Mouse (Mus musculus) limb, embryonic 11.5 days (tissue): ENCODE measurements around the gene Cdk2ap1. TPM values are rescaled to one million over a fixed set of nuclear protein-coding genes. Genes with fewer than 3 reads are reported as not detected.
"Not testable (repeated sequence)": the region's sequence is repeated elsewhere in the genome, so short reads cannot be mapped to it uniquely, and the experiment has no call there.

ENCODE experiments used
- ATAC-seq: fragments of 200-750 bp; cut with Nextera tagmentation; 2 replicates; pipeline ENCODE4 v1.8.0; 2017; ENCODE audit warnings: low read depth; ENCODE audit not compliant: insufficient number of reproducible peaks, low FRiP score, low TSS enrichment
- DNase-seq: peaks from one replicate; pipeline ENCODE4 v3.0.0-alpha.2; 2015; ENCODE audit warnings: low spot score
- H3K27ac ChIP-seq: fragments of 300-500 bp; sonication (generic); replicated peaks from 2 replicates; pipeline ENCODE4 v1.5.1; 2014; ENCODE audit warnings: low read depth, mild to moderate bottlenecking, low read length
- H3K27me3 ChIP-seq: fragments of 300-500 bp; sonication (generic); 2 replicates; pipeline ENCODE4 v1.6.1; 2014; ENCODE audit warnings: mild to moderate bottlenecking, low read length, mixed read lengths; ENCODE audit not compliant: control insufficient read depth, insufficient read depth
- H3K36me3 ChIP-seq: fragments of 300-500 bp; sonication (generic); 2 replicates; pipeline ENCODE4 v1.6.1; 2014; ENCODE audit warnings: mild to moderate bottlenecking, low read length, moderate library complexity, mixed read lengths; ENCODE audit not compliant: control insufficient read depth, insufficient read depth
- H3K4me1 ChIP-seq: fragments of 300-500 bp; sonication (generic); 2 replicates; pipeline ENCODE4 v1.6.1; 2014; ENCODE audit warnings: low read length, mixed read lengths; ENCODE audit not compliant: control insufficient read depth, insufficient read depth
- H3K4me2 ChIP-seq: fragments of 300-500 bp; sonication (generic); 2 replicates; pipeline ENCODE4 v1.6.1; 2014; ENCODE audit warnings: low read depth, mild to moderate bottlenecking, moderate library complexity; ENCODE audit not compliant: severe bottlenecking
- H3K4me3 ChIP-seq: fragments of 300-500 bp; sonication (generic); 2 replicates; pipeline ENCODE4 v1.5.1; 2014; ENCODE audit warnings: low read depth, low read length
- H3K9ac ChIP-seq: fragments of 300-500 bp; sonication (generic); 2 replicates; pipeline ENCODE4 v1.6.1; 2014; ENCODE audit warnings: mild to moderate bottlenecking, low read length
- H3K9me3 ChIP-seq: fragments of 300-500 bp; sonication (generic); 2 replicates; pipeline ENCODE4 v1.6.1; 2016; ENCODE audit warnings: low read length; ENCODE audit not compliant: control insufficient read depth
- WGBS: fragments of 180-500 bp; shearing (Covaris S2); extraction: QIAGEN DNeasy Blood & Tissue Kit; methylation state at CpG from one replicate; pipeline ENCODE4 v1.1.7; 2014; 5-methylcytosine and 5-hydroxymethylcytosine counted together
- polyA plus RNA-seq: library from polyadenylated mRNA; unstranded; fragments of >200 nt; fragmentation: Nextera tagmentation; extraction: Ambion mirVana; gene quantifications from 2 replicates; pipeline ENCODE4 v1.2.1, GENCODE M21; 2014

Gene Cdk2ap1
- polyA plus RNA-seq, 1 experiment from 2014 or later: 300 TPM

DNA sequence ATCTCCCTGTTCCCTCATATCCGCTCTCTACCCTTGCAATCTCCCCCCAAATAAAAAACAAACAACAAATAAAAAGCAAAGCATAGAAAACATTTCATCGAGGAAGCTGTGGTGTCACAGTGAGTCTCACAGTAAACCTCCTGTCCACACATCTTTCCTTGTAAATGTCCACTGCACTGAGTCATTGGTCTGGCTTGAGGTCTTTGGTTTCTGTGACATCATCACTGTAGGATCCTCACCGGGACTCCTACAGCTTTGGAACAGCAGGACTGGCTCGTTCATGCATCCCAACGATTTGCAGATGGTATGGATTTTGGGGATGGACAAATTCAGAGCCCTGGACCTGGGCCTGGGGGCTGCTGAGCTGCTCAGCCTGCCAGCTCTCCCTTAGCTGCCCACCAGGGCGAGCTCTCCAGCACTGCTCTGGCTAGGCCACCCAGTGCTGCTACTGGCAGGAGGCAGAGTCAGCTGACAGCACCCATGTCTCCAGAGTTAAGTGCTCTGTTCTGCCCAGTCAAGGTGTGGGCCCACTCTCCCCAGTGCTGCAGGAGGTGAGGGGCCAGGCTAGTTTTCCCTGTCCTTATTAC lies 21.0 kb downstream of the Cdk2ap1 start:
- peaks cover 11% of the 10 kb centered on the region for H3K36me3 ChIP-seq
- H3K4me3 ChIP-seq, DNase-seq, H3K9ac ChIP-seq, H3K27me3 ChIP-seq, H3K9me3 ChIP-seq, H3K27ac ChIP-seq, H3K4me2 ChIP-seq, H3K4me1 ChIP-seq: not testable (repeated sequence)
- ATAC-seq: peak; percentile 49; the same call in 1 of the 2 replicates
- WGBS: 67% methylated on average over 6 of the region's 6 CpGs

DNA sequence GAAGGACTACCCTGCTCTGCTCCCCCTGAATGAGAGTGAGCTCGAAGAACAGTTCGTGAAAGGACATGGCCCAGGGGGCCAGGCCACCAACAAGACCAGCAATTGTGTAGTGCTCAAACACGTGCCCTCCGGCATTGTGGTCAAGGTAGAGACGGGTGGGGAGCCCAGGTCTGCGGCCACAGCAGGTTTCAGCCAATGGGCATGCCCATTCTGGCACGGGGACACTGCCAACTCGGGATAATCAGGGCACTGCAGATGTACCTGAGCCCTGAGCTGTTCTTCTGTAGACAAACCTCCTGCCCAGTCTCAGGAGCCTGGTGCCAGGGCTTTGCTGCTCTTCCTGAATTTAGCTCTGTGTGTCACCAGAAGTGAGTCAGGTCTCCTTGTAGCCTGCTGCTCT lies 24.1 kb downstream of the Cdk2ap1 start:
- Histone ChIP-seq H3K36me3 (no peaks in the 10 kb centered on the region; the same call in 1 of the 2 replicates), H3K4me3 (no peak overlapping the region), H3K9me3 (no peaks in the 10 kb centered on the region), H3K4me1 (peaks cover 8% of the 10 kb centered on the region), H3K27ac (no peak overlapping the region), H3K4me2 (no peak overlapping the region), H3K9ac (no peak overlapping the region), H3K27me3 (no peaks in the 10 kb centered on the region)
- ATAC-seq (no peak), DNase-seq (no peak)
- WGBS: 84% methylated on average over 8 of the region's 8 CpGs

GRCm38 (mm10) chr5:124337909-124338308 lies 25.0 kb downstream of the Cdk2ap1 start:
- no peaks in the 10 kb centered on the region for H3K9me3 ChIP-seq
- 28% methylated on average over 9 of the region's 9 CpGs for WGBS
- no peak overlapping the region for H3K4me2 ChIP-seq
- no peak overlapping the region for H3K4me3 ChIP-seq
- H3K27me3 ChIP-seq: no peaks in the 10 kb centered on the region
- no peak overlapping the region for H3K9ac ChIP-seq
- H3K27ac ChIP-seq: no peak overlapping the region
- H3K36me3 ChIP-seq: no peaks in the 10 kb centered on the region; the same call in 1 of the 2 replicates
- H3K4me1 ChIP-seq: peaks cover 8% of the 10 kb centered on the region
- no peak for DNase-seq
- no peak for ATAC-seq

DNA sequence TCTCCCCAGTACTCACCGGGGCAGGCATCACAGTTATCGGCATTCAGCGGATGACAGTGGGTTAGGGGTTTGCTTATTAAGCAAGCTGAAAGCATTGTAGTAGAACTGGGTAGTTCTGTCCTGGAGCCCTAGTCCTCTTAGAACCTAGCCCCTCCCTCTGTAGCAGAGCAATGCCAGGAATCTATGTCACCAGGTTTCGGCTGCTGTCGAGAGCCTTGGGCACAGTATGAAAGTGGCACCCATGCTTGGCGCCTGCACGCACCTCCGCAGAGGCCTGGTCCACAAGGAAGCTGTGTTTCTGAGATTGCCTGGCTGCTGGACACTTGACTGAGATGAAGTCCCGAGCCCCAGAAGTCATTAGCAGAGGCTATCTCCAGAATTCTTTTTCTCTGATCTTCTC lies 25.8 kb downstream of the Cdk2ap1 start:
- H3K27me3 ChIP-seq: no peaks in the 10 kb centered on the region
- WGBS: 90% methylated on average over 9 of the region's 9 CpGs
- H3K27ac ChIP-seq: no peak overlapping the region
- ATAC-seq (no peak), DNase-seq (no peak)
- no peak overlapping the region for H3K4me2 ChIP-seq
- H3K4me1 ChIP-seq: peaks cover 8% of the 10 kb centered on the region
- no peak overlapping the region for H3K4me3 ChIP-seq
- no peaks in the 10 kb centered on the region for H3K9me3 ChIP-seq
- no peaks in the 10 kb centered on the region; the same call in 1 of the 2 replicates for H3K36me3 ChIP-seq
- H3K9ac ChIP-seq: no peak overlapping the region

DNA sequence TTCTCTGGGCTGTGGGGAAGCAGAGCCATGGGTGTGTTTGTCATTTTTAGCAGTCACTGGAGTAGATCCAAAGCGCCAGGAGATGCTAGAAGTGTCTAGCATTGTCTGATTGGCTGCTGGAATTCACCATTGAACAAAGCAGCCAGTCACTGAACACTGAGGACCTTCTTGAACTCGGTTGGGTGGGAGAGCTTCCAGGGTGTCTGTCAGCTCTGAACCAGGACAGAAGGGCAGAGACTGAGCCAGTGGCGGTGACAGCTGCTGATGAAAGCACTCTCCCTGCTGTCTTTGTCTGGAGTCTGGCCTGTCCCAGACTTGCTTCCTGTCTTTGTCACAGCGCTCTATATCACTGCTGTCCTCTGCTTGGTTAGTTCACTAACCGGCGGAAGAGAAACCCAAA lies 28.5 kb downstream of the Cdk2ap1 start:
- ATAC-seq: no peak
- Histone ChIP-seq H3K9me3 (no peaks in the 10 kb centered on the region), H3K27me3 (no peaks in the 10 kb centered on the region), H3K4me1 (peaks cover 4% of the 10 kb centered on the region), H3K27ac (no peak overlapping the region), H3K4me2 (no peak overlapping the region), H3K4me3 (no peak overlapping the region), H3K9ac (no peak overlapping the region), H3K36me3 (no peaks in the 10 kb centered on the region; the same call in 1 of the 2 replicates)
- DNase-seq: no peak
- 57% methylated on average over 6 of the region's 6 CpGs for whole genome bisulfite sequencing

DNA sequence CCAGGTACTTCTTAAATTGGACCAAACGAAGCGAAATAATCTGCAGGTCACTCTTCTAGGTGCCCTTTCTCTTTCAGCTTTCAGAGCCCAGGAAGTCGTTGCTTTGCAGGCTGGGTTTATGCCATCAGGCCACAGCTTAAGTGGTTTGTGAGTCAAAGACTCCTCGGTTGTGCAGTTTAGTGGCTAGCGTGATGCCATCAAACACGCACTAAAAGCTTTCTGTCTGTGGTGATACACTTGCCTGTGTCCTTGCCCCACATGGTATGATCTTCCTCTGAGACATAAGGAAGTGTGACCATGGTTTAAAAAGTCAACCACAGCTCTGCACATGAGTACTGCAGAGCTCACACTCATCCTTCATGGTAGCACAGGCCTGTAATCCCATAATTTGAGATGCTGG lies 32.8 kb downstream of the Cdk2ap1 start:
- Histone ChIP-seq H3K9me3 (no peaks in the 10 kb centered on the region), H3K9ac (no peak overlapping the region), H3K27ac (no peak overlapping the region), H3K4me3 (no peak overlapping the region), H3K4me2 (no peak overlapping the region), H3K4me1 (peaks cover 10% of the 10 kb centered on the region), H3K27me3 (no peaks in the 10 kb centered on the region), H3K36me3 (no peaks in the 10 kb centered on the region)
- ATAC-seq: no peak
- DNase-seq: no peak
- 83% methylated on average over 6 of the region's 6 CpGs for WGBS

DNA sequence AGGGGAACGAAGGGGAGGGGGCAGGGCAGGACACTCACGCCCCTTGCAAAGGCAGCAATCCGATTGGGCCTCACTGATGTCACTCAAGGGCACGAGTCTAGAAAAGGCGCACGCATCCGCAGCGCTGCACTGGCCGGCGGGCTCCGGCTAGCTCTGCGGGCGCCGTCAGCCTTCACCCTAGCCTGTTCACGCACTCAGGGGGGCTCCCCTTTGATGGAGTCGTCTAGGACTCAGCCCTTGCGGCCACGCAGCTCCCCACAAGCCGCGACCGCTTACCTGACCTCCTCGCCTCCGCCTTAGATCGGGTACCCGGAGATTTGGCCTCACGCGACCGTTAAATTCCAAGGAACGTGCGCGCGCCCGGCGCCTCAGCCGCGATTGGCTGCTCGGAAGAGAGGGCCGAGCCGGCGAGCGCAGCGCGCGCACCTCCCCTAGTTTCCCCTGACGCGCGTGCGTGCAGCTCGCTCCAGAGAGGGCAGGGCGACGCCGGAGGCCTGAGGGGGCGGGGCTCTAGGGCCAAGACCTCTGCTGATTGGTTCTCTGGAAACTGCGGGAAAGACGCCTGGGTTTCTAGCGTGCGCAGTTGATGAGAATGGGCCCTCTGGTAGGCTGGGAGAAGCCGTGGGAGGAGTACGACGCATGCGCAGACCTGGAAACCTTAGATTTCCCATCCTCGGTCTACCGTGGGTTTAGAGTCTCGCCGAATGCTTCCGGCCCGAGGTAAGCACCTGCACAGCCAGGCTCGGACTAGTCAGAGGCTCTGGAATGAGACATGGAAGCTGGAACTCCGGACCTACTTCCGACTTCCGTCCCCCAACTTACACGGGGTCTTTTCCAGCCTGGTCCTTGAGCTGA lies 35.1 kb downstream of the Cdk2ap1 start, which contains the start of the genes Mphosph9 and 2810006K23Rik:
Gene Mphosph9, minus strand, starts transcription at position 463 of the 855 bp plus-strand sequence.
Gene 2810006K23Rik, plus strand, starts transcription at position 580 of the 855 bp plus-strand sequence.
- Histone ChIP-seq H3K36me3 (peaks cover 2% of the 10 kb centered on the region; the same call in 1 of the 2 replicates), H3K4me1 (peaks cover 10% of the 10 kb centered on the region), H3K9ac (peak within 1 kb of the TSS; percentile 82), H3K27ac (peak within 1 kb of the TSS; percentile 87), H3K4me2 (peak within 1 kb of the TSS; percentile 77), H3K27me3 (no peaks in the 10 kb centered on the region), H3K9me3 (no peaks in the 10 kb centered on the region), H3K4me3 (peak within 1 kb of the TSS; percentile 67)
- peak; percentile 100 for DNase-seq
- WGBS: under 1% methylated on average over 69 of the region's 72 CpGs
- ATAC-seq: peak; percentile 97

DNA sequence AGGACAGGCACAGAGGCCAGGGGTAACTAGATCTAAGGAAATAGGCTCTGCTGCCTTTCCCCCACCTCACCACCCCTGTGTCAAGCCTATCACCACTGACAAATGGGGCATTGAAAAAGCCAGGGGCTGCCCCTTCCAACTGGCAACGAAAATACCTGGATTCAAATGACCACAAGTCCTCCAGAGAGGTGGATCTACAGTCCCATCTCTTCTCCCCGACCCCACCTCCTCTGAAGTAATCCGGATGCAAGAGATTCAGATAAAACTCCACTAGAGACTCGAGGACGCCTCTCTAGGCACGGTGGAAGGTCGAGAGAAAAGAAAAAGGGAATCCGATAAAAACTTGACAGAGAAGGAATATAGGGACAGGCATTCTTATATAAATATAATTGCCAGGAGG lies 36.1 kb downstream of the Cdk2ap1 start:
- Histone ChIP-seq H3K27ac (no peak overlapping the region; the same call in 1 of the 2 replicates), H3K9ac (peak overlapping the region; percentile 82), H3K4me3 (peak overlapping the region; percentile 67), H3K4me2 (peak overlapping the region; percentile 77), H3K27me3 (no peaks in the 10 kb centered on the region), H3K36me3 (peaks cover 2% of the 10 kb centered on the region; the same call in 1 of the 2 replicates), H3K4me1 (peaks cover 10% of the 10 kb centered on the region), H3K9me3 (no peaks in the 10 kb centered on the region)
- DNase-seq (no peak), ATAC-seq (no peak)
- WGBS: 6% methylated on average over 8 of the region's 8 CpGs
